Mouse (Mus musculus) midbrain, embryonic 13.5 days (tissue): ENCODE results near the gene Mfap5. TPM values are rescaled to one million over a fixed set of nuclear protein-coding genes. Genes with fewer than 3 reads are reported as not detected.
"Not testable (repeated sequence)": the region's sequence is repeated elsewhere in the genome, so short reads cannot be mapped to it uniquely, and the experiment has no call there.

Experiments
- ATAC-seq: fragments of 200-750 bp; cut with Nextera tagmentation; 2 replicates; pipeline ENCODE4 v1.8.0; 2017; ENCODE audit warnings: mild to moderate bottlenecking, moderate TSS enrichment, moderate library complexity
- H3K27ac ChIP-seq: fragments of 300-500 bp; sonication (generic); 2 replicates; pipeline ENCODE4 v1.5.1; 2015; ENCODE audit warnings: inconsistent platforms, mild to moderate bottlenecking, moderate library complexity
- H3K27me3 ChIP-seq: fragments of 300-500 bp; sonication (generic); 2 replicates; pipeline ENCODE4 v1.6.1; 2015; ENCODE audit warnings: mild to moderate bottlenecking, inconsistent platforms
- H3K36me3 ChIP-seq: fragments of 300-500 bp; sonication (generic); 2 replicates; pipeline ENCODE4 v1.6.1; 2015; ENCODE audit warnings: mild to moderate bottlenecking, inconsistent platforms
- H3K4me1 ChIP-seq: fragments of 300-500 bp; sonication (generic); replicated peaks from 2 replicates; pipeline ENCODE4 v1.6.1; 2015; ENCODE audit warnings: inconsistent platforms
- H3K4me2 ChIP-seq: fragments of 300-500 bp; sonication (generic); replicated peaks from 2 replicates; pipeline ENCODE4 v1.6.1; 2015; ENCODE audit warnings: moderate library complexity, mild to moderate bottlenecking, inconsistent platforms
- H3K4me3 ChIP-seq: fragments of 300-500 bp; sonication (generic); replicated peaks from 2 replicates; pipeline ENCODE4 v1.5.1; 2015; ENCODE audit warnings: mild to moderate bottlenecking, inconsistent platforms
- H3K9ac ChIP-seq: fragments of 300-500 bp; sonication (generic); replicated peaks from 2 replicates; pipeline ENCODE4 v1.6.1; 2015; ENCODE audit warnings: mild to moderate bottlenecking, inconsistent platforms
- H3K9me3 ChIP-seq: fragments of 300-500 bp; sonication (generic); 2 replicates; pipeline ENCODE4 v1.6.1; 2016; ENCODE audit warnings: mild to moderate bottlenecking, inconsistent platforms
- WGBS: fragments of 180-500 bp; shearing (Covaris S2); methylation state at CpG from one replicate; pipeline ENCODE4 v1.1.7; 2015; 5-methylcytosine and 5-hydroxymethylcytosine counted together
- polyA plus RNA-seq: library from polyadenylated mRNA; unstranded; fragments of >200 nt; fragmentation: Nextera tagmentation; extraction: Ambion mirVana; gene quantifications from 2 replicates; pipeline ENCODE4 v1.2.1, GENCODE M21; 2015

The Mfap5 gene
- polyA plus RNA-seq, 1 experiment from 2014 or later: 1.8 TPM

GRCm38 (mm10) chr6:122570695-122571616 lies 65.3 kb downstream of the Mfap5 start:
- Histone ChIP-seq H3K9me3 (no peaks in the 10 kb centered on the region), H3K36me3 (no peaks in the 10 kb centered on the region), H3K4me2 (no peak overlapping the region), H3K9ac (no peak overlapping the region), H3K27ac (no peak overlapping the region), H3K27me3 (no peaks in the 10 kb centered on the region), H3K4me3 (no peak overlapping the region), H3K4me1 (no peaks in the 10 kb centered on the region)
- WGBS: 76% methylated on average over 8 of the region's 8 CpGs
- ATAC-seq: no peak

- no peak for ATAC-seq
- H3K36me3 ChIP-seq: no peaks in the 10 kb centered on the region
- H3K4me3 ChIP-seq: no peak overlapping the region
- 84% methylated on average over 3 of the region's 3 CpGs for WGBS
- H3K9ac ChIP-seq: no peak overlapping the region
- H3K27ac ChIP-seq: no peak overlapping the region
- H3K27me3 ChIP-seq: no peaks in the 10 kb centered on the region
- H3K4me2 ChIP-seq: no peak overlapping the region
- no peaks in the 10 kb centered on the region for H3K4me1 ChIP-seq
- H3K9me3 ChIP-seq: no peaks in the 10 kb centered on the region
Measured at GRCm38 (mm10) chr6:122571617-122571959, 65.9 kb downstream of the Mfap5 start.

GRCm38 (mm10) chr6:122575037-122575436 lies 69.4 kb downstream of the Mfap5 start:
- not testable (repeated sequence) for H3K4me2 ChIP-seq

GRCm38 (mm10) chr6:122577030-122577429 lies 71.4 kb downstream of the Mfap5 start:
- no peak overlapping the region for H3K4me3 ChIP-seq
- no peaks in the 10 kb centered on the region for H3K36me3 ChIP-seq
- WGBS: 91% methylated on average over 3 of the region's 3 CpGs
- no peak overlapping the region for H3K27ac ChIP-seq
- no peaks in the 10 kb centered on the region for H3K27me3 ChIP-seq
- H3K9me3 ChIP-seq: no peaks in the 10 kb centered on the region
- H3K4me1 ChIP-seq: no peaks in the 10 kb centered on the region
- H3K9ac ChIP-seq: no peak overlapping the region
- ATAC-seq: no peak
- H3K4me2 ChIP-seq: no peak overlapping the region

More at GRCm38 (mm10) chr6:122575037-122575436, 69.4 kb downstream of the Mfap5 start:
- H3K9ac ChIP-seq, H3K27me3 ChIP-seq, H3K9me3 ChIP-seq, H3K4me1 ChIP-seq, H3K36me3 ChIP-seq, ATAC-seq, H3K4me3 ChIP-seq, H3K27ac ChIP-seq: not testable (repeated sequence)
- WGBS: 93% methylated on average over 1 of the region's 1 CpGs

Other genes with a start within 250 kb of the Mfap5 start
- gene Klrg1, start 223.0 kb upstream of the Mfap5 start, polyA plus RNA-seq: 0.87 and 1.3 TPM in 2 replicates
- 61.6 and 64.2 TPM in 2 replicates for gene M6pr, start 197.1 kb upstream of the Mfap5 start, polyA plus RNA-seq
- 37.7 and 39.0 TPM in 2 replicates for gene Phc1, start 165.3 kb upstream of the Mfap5 start, polyA plus RNA-seq
- gene Rimklb, start 7.1 kb upstream of the Mfap5 start, polyA plus RNA-seq: 98.2 and 104 TPM in 2 replicates
- gene Aicda, start 48.0 kb downstream of the Mfap5 start, polyA plus RNA-seq: 0.34 and 0.47 TPM in 2 replicates
- gene Apobec1, start 96.6 kb downstream of the Mfap5 start, polyA plus RNA-seq: 1.9 and 2.9 TPM in 2 replicates
- 0.12 TPM in 1 of 2 replicates, not detected in the other for gene Gdf3, start 104.2 kb downstream of the Mfap5 start, polyA plus RNA-seq
- gene Dppa3, start 120.6 kb downstream of the Mfap5 start, polyA plus RNA-seq: not detected in 2 replicates
- 0.09 and 0.28 TPM in 2 replicates for gene Nanog, start 201.6 kb downstream of the Mfap5 start, polyA plus RNA-seq